ENCODE assay signal across 9 mouse cellular contexts in genomic region chr4:43562769-43563600, GRCm38 (mm10). TPM values are rescaled to one million over a fixed set of nuclear protein-coding genes. Genes with fewer than 3 reads are reported as not detected.
DNase-seq lines count a peak whose midpoint lies in the region; ATAC-seq and TF ChIP-seq lines count a peak whose summit lies in the region.
"Had no signal": no experiment of that assay in that cellular context is flagged by ENCODE, and none has a peak within 500 bp of the region (broad histone marks: within the 10 kb centered on the region; RNA-seq: fewer than 3 reads in every experiment).

No protein-coding gene starts in this region.

- H3K36me3 ChIP-seq in spleen, adult 2 months (ENCODE audit: control insufficient read depth, insufficient read depth, low read length), result peaks cover 25% of the 10 kb centered on the region
- peaks cover 33% of the 10 kb centered on the region for H3K36me3 ChIP-seq in kidney, postnatal 0 days (ENCODE audit: insufficient read depth, low read length)

- H3K9ac ChIP-seq in kidney, postnatal 0 days (ENCODE audit: low read depth, low read length), result peak overlapping the region; percentile 92

- H3K4me1 ChIP-seq in spleen, adult 2 months (ENCODE audit: control insufficient read depth, insufficient read depth, insufficient read length), result peaks cover 19% of the 10 kb centered on the region; the same call in 1 of the 2 replicates
- peaks cover 42% of the 10 kb centered on the region for H3K4me1 ChIP-seq in kidney, postnatal 0 days (replicated peaks; ENCODE audit: insufficient read depth, low read length)
- H3K4me1 ChIP-seq in olfactory bulb, adult 2 months (ENCODE audit: control insufficient read depth, insufficient read depth, low read length), result peaks cover 26% of the 10 kb centered on the region

- TF ChIP-seq POLR2A in spleen, adult 2 months (IDR thresholded peaks at IDR 0.05; ENCODE audit: low read depth, low read length), result no peak
- TF ChIP-seq POLR2A in olfactory bulb, adult 2 months (IDR thresholded peaks at IDR 0.05; ENCODE audit: insufficient read depth, low read depth, low read length), result no peak

- no peaks in the 10 kb centered on the region for H3K9me3 ChIP-seq in kidney, postnatal 0 days (replicated peaks; ENCODE audit: low read length)

- ATAC-seq in kidney, postnatal 0 days (replicated peaks; ENCODE audit: low FRiP score, low read depth), result peak; percentile 8; the same call in 1 of the 2 replicates

- no peak for TF ChIP-seq CTCF in spleen, adult 2 months (IDR thresholded peaks at IDR 0.05; ENCODE audit: extremely low read depth, insufficient read depth, insufficient read length, insufficient replicate concordance)
- no peak for TF ChIP-seq CTCF in kidney, postnatal 0 days (IDR thresholded peaks at IDR 0.05; ENCODE audit: low read depth)
- no peak for TF ChIP-seq CTCF in olfactory bulb, adult 2 months (IDR thresholded peaks at IDR 0.05; ENCODE audit: insufficient read depth, low read depth, low read length)

- 3% methylated on average over 22 of the region's 22 CpGs for WGBS in spleen, adult 2 months
- WGBS in kidney, postnatal 0 days, result 1% methylated on average over 22 of the region's 22 CpGs
- WGBS in olfactory bulb, adult 2 months, result 6% methylated on average over 22 of the region's 22 CpGs

- DNase-seq in adrenal gland, adult (ENCODE audit: inconsistent age in 2 of 2, low spot score in 1 of 2), result peak; percentile 48 to 72
- DNase-seq in adrenal gland, postnatal 36 days, result no peak
- no peak for DNase-seq in spleen, adult 2 months (ENCODE audit: low read depth in 1 of 2, low spot score in 2 of 2)
- no peak for DNase-seq in spleen, postnatal 10 days (ENCODE audit: low spot score in 2 of 2)
- peak; percentile 70 for DNase-seq in kidney, postnatal 0 days (ENCODE audit: low spot score)
- no peak for DNase-seq in frontal cortex, postnatal 10 days (ENCODE audit: low spot score in 2 of 2)
- no peak for DNase-seq in spleen, adult 12 weeks (ENCODE audit: low spot score)

- H3K4me3 ChIP-seq in spleen, adult 2 months (ENCODE audit: extremely low read depth, insufficient read depth, insufficient read length), result peak overlapping the region; percentile 85
- peak overlapping the region; percentile 65 for H3K4me3 ChIP-seq in kidney, postnatal 0 days (replicated peaks; ENCODE audit: low read depth, low read length)
- H3K4me3 ChIP-seq in olfactory bulb, adult 2 months (ENCODE audit: insufficient read depth, low read depth, low read length), result peak overlapping the region; percentile 89

- H3K4me2 ChIP-seq in kidney, postnatal 0 days (ENCODE audit: low read length), result peak overlapping the region; percentile 79

- no peaks in the 10 kb centered on the region for H3K27me3 ChIP-seq in spleen, adult 2 months (ENCODE audit: control insufficient read depth, insufficient read depth, low read length)
- H3K27me3 ChIP-seq in kidney, postnatal 0 days (ENCODE audit: insufficient read depth, low read length), result no peaks in the 10 kb centered on the region

- H3K27ac ChIP-seq in spleen, adult 2 months (ENCODE audit: insufficient read depth, low read length), result peak overlapping the region; percentile 79
- H3K27ac ChIP-seq in kidney, postnatal 0 days, result peak overlapping the region; percentile 99
- H3K27ac ChIP-seq in olfactory bulb, adult 2 months (ENCODE audit: insufficient read depth, low read depth, low read length), result no peak overlapping the region

RNA-seq across cellular contexts. Expression of gene Tln1, which starts 0.5 kb away (rescaled TPM):
- total RNA-seq in adrenal gland, postnatal 36 days (2021), result 100 to 1,000 TPM; 241 to 244 TPM
- polyA plus RNA-seq in spleen, adult 2 months (2012; rRNA removed), result 163 and 208 TPM in 2 replicates
- polyA plus RNA-seq in kidney, postnatal 0 days (2015; fragmentation: Nextera tagmentation; extraction: Ambion mirVana), result 64.9 and 65.8 TPM in 2 replicates
- 147 TPM in 1 of 2 replicates, not detected in the other for polyA plus RNA-seq in olfactory bulb, adult 2 months (2012; ENCODE audit: insufficient read depth, insufficient read length, low replicate concordance, missing spikeins)

RNA-seq across cellular contexts. Expression of gene Creb3, which starts 0.9 kb away (rescaled TPM):
- 100 to 1,000 TPM; 117 to 170 TPM for total RNA-seq in adrenal gland, postnatal 36 days (2021)
- 48.8 and 54.0 TPM in 2 replicates for polyA plus RNA-seq in spleen, adult 2 months (2012; rRNA removed)
- polyA plus RNA-seq in kidney, postnatal 0 days (2015; fragmentation: Nextera tagmentation; extraction: Ambion mirVana), result 74.1 and 76.5 TPM in 2 replicates
- polyA plus RNA-seq in olfactory bulb, adult 2 months (2012; ENCODE audit: insufficient read depth, insufficient read length, low replicate concordance, missing spikeins), result not detected in 2 replicates

RNA-seq across cellular contexts. Expression of gene Rgp1, which starts 15.5 kb away (rescaled TPM):
- total RNA-seq in adrenal gland, postnatal 36 days (2021), result 10 to 100 TPM; 40.5 to 53.3 TPM
- 42.4 and 44.3 TPM in 2 replicates for polyA plus RNA-seq in spleen, adult 2 months (2012; rRNA removed)
- polyA plus RNA-seq in kidney, postnatal 0 days (2015; fragmentation: Nextera tagmentation; extraction: Ambion mirVana), result 15.9 and 17.8 TPM in 2 replicates
- 242 TPM in 1 of 2 replicates, not detected in the other for polyA plus RNA-seq in olfactory bulb, adult 2 months (2012; ENCODE audit: insufficient read depth, insufficient read length, low replicate concordance, missing spikeins)

RNA-seq across cellular contexts. Expression of gene Gba2, which starts 15.7 kb away (rescaled TPM):
- 10 to 100 TPM; 11.0 to 11.5 TPM for total RNA-seq in adrenal gland, postnatal 36 days (2021)
- polyA plus RNA-seq in spleen, adult 2 months (2012; rRNA removed), result 28.8 and 34.2 TPM in 2 replicates
- polyA plus RNA-seq in kidney, postnatal 0 days (2015; fragmentation: Nextera tagmentation; extraction: Ambion mirVana), result 14.2 and 15.9 TPM in 2 replicates
- not detected in 2 replicates for polyA plus RNA-seq in olfactory bulb, adult 2 months (2012; ENCODE audit: insufficient read depth, insufficient read length, low replicate concordance, missing spikeins)

RNA-seq across cellular contexts. Expression of gene Msmp, which starts 21.3 kb away (rescaled TPM):
- 1 to 10 TPM; 3.2 to 3.4 TPM for total RNA-seq in adrenal gland, postnatal 36 days (2021)
- polyA plus RNA-seq in spleen, adult 2 months (2012; rRNA removed), result 0.23 and 0.26 TPM in 2 replicates
- 2.0 and 2.5 TPM in 2 replicates for polyA plus RNA-seq in kidney, postnatal 0 days (2015; fragmentation: Nextera tagmentation; extraction: Ambion mirVana)
- not detected in 2 replicates for polyA plus RNA-seq in olfactory bulb, adult 2 months (2012; ENCODE audit: insufficient read depth, insufficient read length, low replicate concordance, missing spikeins)
- total RNA-seq: left cerebral cortex, postnatal 14 days had no signal

Comparison
In these comparisons a context has a peak if more than half of its experiments do, and no peak if none do; other contexts are left out.
1. DNase-seq: peak in adrenal gland, adult (2 of 2) and kidney, postnatal 0 days (single experiment); none in adrenal gland, postnatal 36 days (0 of 2), spleen, adult 2 months (0 of 2), spleen, postnatal 10 days (0 of 2), frontal cortex, postnatal 10 days (0 of 2) and spleen, adult 12 weeks (single experiment).
2. RNA of gene Creb3, which starts 0.9 kb away (polyA plus RNA-seq): 74.1 to 76.5 TPM in kidney, postnatal 0 days and 48.8 to 54.0 TPM in spleen, adult 2 months; not detected in olfactory bulb, adult 2 months; every median in the first group is over 10 times any median in the second.
3. Peak in every context shown above with its lines, with median percentiles within 50 percentile points of each other: H3K4me3 ChIP-seq.